Mouse (Mus musculus): ENCODE data around the gene Spsb4.

Spsb4 gene

GRCm38 (mm10) chr9:96978147-96978782, 40.4 kb downstream of the Spsb4 start:
- no peak for DNase-seq (ENCODE audit: low spot score)

GRCm38 (mm10) chr9:96977287-96978145, 41.1 kb downstream of the Spsb4 start:
- DNase-seq (ENCODE audit: low spot score), result no peak

- no peak for DNase-seq (ENCODE audit: low spot score)
Observed at GRCm38 (mm10) chr9:96973091-96973490, 45.6 kb downstream of the Spsb4 start.

GRCm38 (mm10) chr9:96971625-96972404, 46.8 kb downstream of the Spsb4 start:
- no peak for DNase-seq (ENCODE audit: low spot score)

GRCm38 (mm10) chr9:96967516-96967915, 51.1 kb downstream of the Spsb4 start:
- DNase-seq (ENCODE audit: low spot score), result no peak

- peak; percentile 67 for DNase-seq (ENCODE audit: low spot score)
Observed at GRCm38 (mm10) chr9:96966465-96966864, 52.2 kb downstream of the Spsb4 start.

- DNase-seq (ENCODE audit: low spot score), result no peak
Observed at GRCm38 (mm10) chr9:96963443-96964215, 55.0 kb downstream of the Spsb4 start.

GRCm38 (mm10) chr9:96962714-96963113, 55.9 kb downstream of the Spsb4 start:
- no peak for DNase-seq (ENCODE audit: low spot score)

- DNase-seq (ENCODE audit: low spot score), result no peak
Observed at GRCm38 (mm10) chr9:96961986-96962701, 56.5 kb downstream of the Spsb4 start.

GRCm38 (mm10) chr9:96961006-96961405, 57.6 kb downstream of the Spsb4 start:
- no peak for DNase-seq (ENCODE audit: low spot score)

GRCm38 (mm10) chr9:96960241-96960640, 58.4 kb downstream of the Spsb4 start:
- no peak for DNase-seq (ENCODE audit: low spot score)

GRCm38 (mm10) chr9:96959469-96959868, 59.2 kb downstream of the Spsb4 start:
- DNase-seq (ENCODE audit: low spot score), result no peak

GRCm38 (mm10) chr9:96958009-96958615, 60.5 kb downstream of the Spsb4 start:
- DNase-seq (ENCODE audit: low spot score), result no peak

- DNase-seq (ENCODE audit: low spot score), result no peak
Observed at GRCm38 (mm10) chr9:96957298-96957865, 61.3 kb downstream of the Spsb4 start.

- DNase-seq (ENCODE audit: low spot score), result no peak
Observed at GRCm38 (mm10) chr9:96956646-96957297, 61.9 kb downstream of the Spsb4 start.

GRCm38 (mm10) chr9:96954063-96954809, 64.4 kb downstream of the Spsb4 start:
- no peak for DNase-seq (ENCODE audit: low spot score)

- no peak for DNase-seq (ENCODE audit: low spot score)
Observed at GRCm38 (mm10) chr9:96953443-96953842, 65.2 kb downstream of the Spsb4 start.

- DNase-seq (ENCODE audit: low spot score), result peak; percentile 34
Observed at GRCm38 (mm10) chr9:96952310-96952975, 66.2 kb downstream of the Spsb4 start.

GRCm38 (mm10) chr9:96949551-96949950, 69.1 kb downstream of the Spsb4 start:
- no peak for DNase-seq (ENCODE audit: low spot score)

Measured in yolk sac, embryonic 10.5 days (tissue).